Mouse (Mus musculus): ENCODE data around the gene Acp2.

DNA sequence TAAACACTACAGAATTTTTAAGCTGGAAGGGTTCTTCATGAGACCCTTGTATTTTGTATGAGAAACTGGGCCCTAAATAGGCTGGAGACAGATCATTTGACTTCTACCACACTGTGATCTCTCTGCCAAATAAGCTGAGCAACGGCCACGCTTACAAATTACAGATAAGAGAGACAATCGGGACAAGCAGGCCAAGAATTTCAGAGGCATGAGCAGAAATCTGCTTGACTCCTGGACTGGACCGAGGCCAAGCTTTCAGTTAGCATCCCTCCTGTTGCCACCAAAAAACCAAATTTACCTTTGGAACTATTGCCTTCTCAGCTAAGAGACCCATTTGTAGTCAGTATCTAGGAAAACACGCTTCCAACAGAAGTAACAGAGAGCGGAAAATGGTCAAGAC, 42.1 kb upstream of the Acp2 start:
- TF ChIP-seq REST (IDR thresholded peaks at IDR 0.05; ENCODE audit: insufficient read depth, insufficient read length), result no peak
- no peak for TF ChIP-seq E2F4 (IDR thresholded peaks at IDR 0.05; ENCODE audit: insufficient read depth)
- TF ChIP-seq CEBPB (IDR thresholded peaks at IDR 0.05; ENCODE audit: insufficient read depth, poor library complexity, severe bottlenecking), result no peak
- no peak for TF ChIP-seq POLR2A (IDR thresholded peaks at IDR 0.05; ENCODE audit: insufficient read length, low read depth)
- no peak for TF ChIP-seq MAX (IDR thresholded peaks at IDR 0.05; ENCODE audit: low read depth)
- no peak for TF ChIP-seq SRF (IDR thresholded peaks at IDR 0.05; ENCODE audit: control insufficient read depth, insufficient read length, low read depth)
- no peak for TF ChIP-seq USF1 (IDR thresholded peaks at IDR 0.05; ENCODE audit: low read depth)
- TF ChIP-seq POLR2AphosphoS2 (IDR thresholded peaks at IDR 0.05; ENCODE audit: insufficient read length, low read depth), result no peak
- no peak for TF ChIP-seq TCF3 (IDR thresholded peaks at IDR 0.05; ENCODE audit: insufficient read length, low read depth)
- no peak for TF ChIP-seq TCF12 (IDR thresholded peaks at IDR 0.05; ENCODE audit: insufficient read depth, poor library complexity, severe bottlenecking)
- TF ChIP-seq MYOG (IDR thresholded peaks at IDR 0.05; ENCODE audit: control insufficient read depth in 1 of 3, insufficient read depth in 1 of 3, insufficient read length in 2 of 3, low read depth in 2 of 3), result no peak
- no peak for TF ChIP-seq MYOD1 (IDR thresholded peaks at IDR 0.05; ENCODE audit: control insufficient read depth in 1 of 3, insufficient read length in 2 of 3, low read depth in 2 of 3)
